Mouse (Mus musculus): ENCODE data around the gene Olfr9. TPM values are rescaled to one million over a fixed set of nuclear protein-coding genes. Genes with fewer than 3 reads are reported as not detected.
"Not testable (repeated sequence)": the region's sequence is repeated elsewhere in the genome, so short reads cannot be mapped to it uniquely, and the experiment has no call there.

Gene Olfr9
- polyA plus RNA-seq, 1 experiment from 2014 or later, result not detected

- WGBS, result 70% methylated on average over 2 of the region's 5 CpGs
These were observed 22.3 kb downstream of the Olfr9 start for GRCm38 (mm10) chr10:129011511-129011910.

GRCm38 (mm10) chr10:129014477-129014876 lies 25.2 kb downstream of the Olfr9 start:
- Histone ChIP-seq H3K4me2 (replicated peaks) (no peak overlapping the region), H3K4me3 (replicated peaks) (no peak overlapping the region), H3K4me1 (replicated peaks) (no peaks in the 10 kb centered on the region), H3K9me3 (no peaks in the 10 kb centered on the region), H3K27me3 (replicated peaks) (no peaks in the 10 kb centered on the region), H3K36me3 (no peaks in the 10 kb centered on the region), H3K27ac (no peak overlapping the region), H3K9ac (no peak overlapping the region)
- ATAC-seq, result no peak

More at GRCm38 (mm10) chr10:129011511-129011910, 22.3 kb downstream of the Olfr9 start:
- not testable (repeated sequence) for H3K9me3 ChIP-seq; H3K27me3 ChIP-seq (replicated peaks); H3K4me2 ChIP-seq (replicated peaks); H3K36me3 ChIP-seq; H3K4me1 ChIP-seq (replicated peaks); H3K27ac ChIP-seq; H3K9ac ChIP-seq; H3K4me3 ChIP-seq (replicated peaks)
- ATAC-seq, result peak; percentile 59; the same call in 1 of the 2 replicates

- H3K9me3 ChIP-seq, result no peaks in the 10 kb centered on the region
- no peak overlapping the region for H3K4me3 ChIP-seq (replicated peaks)
- ATAC-seq, result no peak
These were observed 34.1 kb downstream of the Olfr9 start for GRCm38 (mm10) chr10:129023319-129023718.

GRCm38 (mm10) chr10:129026018-129026662 lies 36.9 kb downstream of the Olfr9 start:
- ATAC-seq, result peak; percentile 78
- no peaks in the 10 kb centered on the region for H3K27me3 ChIP-seq (replicated peaks)
- H3K4me3 ChIP-seq (replicated peaks), result no peak overlapping the region
- WGBS, result 66% methylated on average over 3 of the region's 3 CpGs
- H3K4me2 ChIP-seq (replicated peaks), result no peak overlapping the region
- no peaks in the 10 kb centered on the region for H3K4me1 ChIP-seq (replicated peaks)
- no peak overlapping the region for H3K27ac ChIP-seq
- H3K9ac ChIP-seq, result no peak overlapping the region
- H3K36me3 ChIP-seq, result no peaks in the 10 kb centered on the region
- H3K9me3 ChIP-seq, result no peaks in the 10 kb centered on the region

More at GRCm38 (mm10) chr10:129023319-129023718, 34.1 kb downstream of the Olfr9 start:
- H3K27me3 ChIP-seq (replicated peaks), result no peaks in the 10 kb centered on the region
- no peak overlapping the region for H3K27ac ChIP-seq
- H3K9ac ChIP-seq, result no peak overlapping the region
- H3K4me2 ChIP-seq (replicated peaks), result no peak overlapping the region
- H3K4me1 ChIP-seq (replicated peaks), result no peaks in the 10 kb centered on the region
- H3K36me3 ChIP-seq, result no peaks in the 10 kb centered on the region

GRCm38 (mm10) chr10:129028343-129028742 lies 39.1 kb downstream of the Olfr9 start:
- H3K4me3 ChIP-seq (replicated peaks), result no peak overlapping the region
- no peak for ATAC-seq

GRCm38 (mm10) chr10:129039796-129040195 lies 50.6 kb downstream of the Olfr9 start, which contains the start of gene Olfr764-ps1:
Gene Olfr764-ps1, minus strand, starts transcription at chr10:129039896.
- H3K9ac ChIP-seq, result no peak within 1 kb of the TSS
- no peak for ATAC-seq
- no peaks in the 10 kb centered on the region for H3K27me3 ChIP-seq (replicated peaks)
- no peaks in the 10 kb centered on the region for H3K36me3 ChIP-seq
- WGBS, result 80% methylated on average over 3 of the region's 3 CpGs
- no peak within 1 kb of the TSS for H3K4me3 ChIP-seq (replicated peaks)
- no peak within 1 kb of the TSS for H3K4me2 ChIP-seq (replicated peaks)
- H3K9me3 ChIP-seq, result no peaks in the 10 kb centered on the region
- no peaks in the 10 kb centered on the region for H3K4me1 ChIP-seq (replicated peaks)
- H3K27ac ChIP-seq, result no peak within 1 kb of the TSS

More at GRCm38 (mm10) chr10:129028343-129028742, 39.1 kb downstream of the Olfr9 start:
- Histone ChIP-seq H3K4me1 (replicated peaks) (no peaks in the 10 kb centered on the region), H3K36me3 (no peaks in the 10 kb centered on the region), H3K27me3 (replicated peaks) (no peaks in the 10 kb centered on the region), H3K27ac (no peak overlapping the region), H3K9me3 (no peaks in the 10 kb centered on the region), H3K9ac (no peak overlapping the region), H3K4me2 (replicated peaks) (no peak overlapping the region)
- WGBS, result 71% methylated on average over 2 of the region's 2 CpGs

Other genes with a start within 250 kb of the Olfr9 start
- 7.1 and 7.4 TPM in 2 replicates for gene Dgka, start 244.6 kb upstream of the Olfr9 start, polyA plus RNA-seq (2015; fragmentation: Nextera tagmentation; extraction: Ambion mirVana)
- 32.9 and 34.1 TPM in 2 replicates for gene Pym1, start 241.5 kb upstream of the Olfr9 start, polyA plus RNA-seq (2015; fragmentation: Nextera tagmentation; extraction: Ambion mirVana)
- gene Mmp19, start 198.5 kb upstream of the Olfr9 start, polyA plus RNA-seq (2015; fragmentation: Nextera tagmentation; extraction: Ambion mirVana), result 0.60 and 1.0 TPM in 2 replicates
- 44.6 and 47.6 TPM in 2 replicates for gene Dnajc14, start 185.4 kb upstream of the Olfr9 start, polyA plus RNA-seq (2015; fragmentation: Nextera tagmentation; extraction: Ambion mirVana)
- 11.2 and 12.7 TPM in 2 replicates for gene Tmem198b, start 185.1 kb upstream of the Olfr9 start, polyA plus RNA-seq (2015; fragmentation: Nextera tagmentation; extraction: Ambion mirVana)
- gene Sarnp, start 172.1 kb upstream of the Olfr9 start, polyA plus RNA-seq (2015; fragmentation: Nextera tagmentation; extraction: Ambion mirVana), result 186 and 201 TPM in 2 replicates
- gene Ormdl2, start 167.8 kb upstream of the Olfr9 start, polyA plus RNA-seq (2015; fragmentation: Nextera tagmentation; extraction: Ambion mirVana), result 101 and 116 TPM in 2 replicates
- 3.5 and 3.9 TPM in 2 replicates for gene Gdf11, start 97.7 kb upstream of the Olfr9 start, polyA plus RNA-seq (2015; fragmentation: Nextera tagmentation; extraction: Ambion mirVana)
- 708 and 725 TPM in 2 replicates for gene Cd63, start 88.4 kb upstream of the Olfr9 start, polyA plus RNA-seq (2015; fragmentation: Nextera tagmentation; extraction: Ambion mirVana)
- 11.7 and 12.0 TPM in 2 replicates for gene Rdh5, start 66.5 kb upstream of the Olfr9 start, polyA plus RNA-seq (2015; fragmentation: Nextera tagmentation; extraction: Ambion mirVana)
- gene Bloc1s1, start 65.4 kb upstream of the Olfr9 start, polyA plus RNA-seq (2015; fragmentation: Nextera tagmentation; extraction: Ambion mirVana), result 194 and 203 TPM in 2 replicates
- gene Itga7, start 55.6 kb upstream of the Olfr9 start, polyA plus RNA-seq (2015; fragmentation: Nextera tagmentation; extraction: Ambion mirVana), result 2.9 and 3.8 TPM in 2 replicates
- gene Mettl7b, start 28.4 kb upstream of the Olfr9 start, polyA plus RNA-seq (2015; fragmentation: Nextera tagmentation; extraction: Ambion mirVana), result 12.0 and 12.3 TPM in 2 replicates
- gene Olfr763, start 21.4 kb downstream of the Olfr9 start, polyA plus RNA-seq (2015; fragmentation: Nextera tagmentation; extraction: Ambion mirVana), result not detected in 2 replicates
- not detected in 2 replicates for gene Olfr764-ps1, start 50.5 kb downstream of the Olfr9 start, polyA plus RNA-seq (2015; fragmentation: Nextera tagmentation; extraction: Ambion mirVana)
- gene Olfr765, start 60.6 kb downstream of the Olfr9 start, polyA plus RNA-seq (2015; fragmentation: Nextera tagmentation; extraction: Ambion mirVana), result not detected in 2 replicates
- gene Olfr766-ps1, start 79.5 kb downstream of the Olfr9 start, polyA plus RNA-seq (2015; fragmentation: Nextera tagmentation; extraction: Ambion mirVana), result not detected in 2 replicates
- gene Olfr767, start 93.5 kb downstream of the Olfr9 start, polyA plus RNA-seq (2015; fragmentation: Nextera tagmentation; extraction: Ambion mirVana), result not detected in 2 replicates
- gene Olfr768, start 109.9 kb downstream of the Olfr9 start, polyA plus RNA-seq (2015; fragmentation: Nextera tagmentation; extraction: Ambion mirVana), result not detected in 2 replicates
- not detected in 2 replicates for gene Olfr769, start 128.4 kb downstream of the Olfr9 start, polyA plus RNA-seq (2015; fragmentation: Nextera tagmentation; extraction: Ambion mirVana)
- not detected in 2 replicates for gene Olfr770, start 149.6 kb downstream of the Olfr9 start, polyA plus RNA-seq (2015; fragmentation: Nextera tagmentation; extraction: Ambion mirVana)
- gene Olfr771, start 175.3 kb downstream of the Olfr9 start, polyA plus RNA-seq (2015; fragmentation: Nextera tagmentation; extraction: Ambion mirVana), result not detected in 2 replicates
- gene Olfr772, start 188.5 kb downstream of the Olfr9 start, polyA plus RNA-seq (2015; fragmentation: Nextera tagmentation; extraction: Ambion mirVana), result not detected in 2 replicates
- gene Olfr773, start 198.0 kb downstream of the Olfr9 start, polyA plus RNA-seq (2015; fragmentation: Nextera tagmentation; extraction: Ambion mirVana), result not detected in 2 replicates
- not detected in 2 replicates for gene Olfr774, start 246.8 kb downstream of the Olfr9 start, polyA plus RNA-seq (2015; fragmentation: Nextera tagmentation; extraction: Ambion mirVana)